Mouse (Mus musculus) limb, embryonic 14.5 days (tissue): Measurements from ENCODE around the gene Cldn14. TPM values are rescaled to one million over a fixed set of nuclear protein-coding genes. Genes with fewer than 3 reads are reported as not detected.
"Not testable (repeated sequence)": the region's sequence is repeated elsewhere in the genome, so short reads cannot be mapped to it uniquely, and the experiment has no call there.

Experiments
- ATAC-seq: fragments of 200-750 bp; cut with Nextera tagmentation; 2 replicates; pipeline ENCODE4 v1.8.0; 2017; ENCODE audit warnings: low read depth, moderate number of reproducible peaks, moderate TSS enrichment; ENCODE audit not compliant: low FRiP score
- DNase-seq: peaks from one replicate; pipeline ENCODE4 v3.0.0-alpha.2; 2015; ENCODE audit warnings: low spot score
- H3K27ac ChIP-seq: fragments of 300-500 bp; sonication (generic); replicated peaks from 2 replicates; pipeline ENCODE4 v1.5.1; 2014; ENCODE audit warnings: low read depth, mild to moderate bottlenecking, low read length, moderate library complexity, mixed read lengths
- H3K27me3 ChIP-seq: fragments of 300-500 bp; sonication (generic); 2 replicates; pipeline ENCODE4 v1.6.1; 2014; ENCODE audit warnings: low read length, mixed read lengths; ENCODE audit not compliant: control insufficient read depth, insufficient read depth
- H3K36me3 ChIP-seq: fragments of 300-500 bp; sonication (generic); 2 replicates; pipeline ENCODE4 v1.6.1; 2014; ENCODE audit warnings: mild to moderate bottlenecking, low read length, moderate library complexity, mixed read lengths; ENCODE audit not compliant: control insufficient read depth, insufficient read depth
- H3K4me1 ChIP-seq: fragments of 300-500 bp; sonication (generic); 2 replicates; pipeline ENCODE4 v1.6.1; 2014; ENCODE audit warnings: antibody characterized with exemption, low read length, mixed read lengths; ENCODE audit not compliant: control insufficient read depth, insufficient read depth
- H3K4me2 ChIP-seq: fragments of 300-500 bp; sonication (generic); replicated peaks from 2 replicates; pipeline ENCODE4 v1.6.1; 2014; ENCODE audit warnings: low read depth, mild to moderate bottlenecking, low read length, moderate library complexity; ENCODE audit not compliant: severe bottlenecking
- H3K4me3 ChIP-seq: fragments of 300-500 bp; sonication (generic); replicated peaks from 2 replicates; pipeline ENCODE4 v1.5.1; 2014; ENCODE audit warnings: low read length
- H3K9ac ChIP-seq: fragments of 300-500 bp; sonication (generic); 2 replicates; pipeline ENCODE4 v1.6.1; 2014; ENCODE audit warnings: mild to moderate bottlenecking, low read depth, low read length, moderate library complexity; ENCODE audit not compliant: severe bottlenecking
- H3K9me3 ChIP-seq: fragments of 300-500 bp; sonication (generic); 2 replicates; pipeline ENCODE4 v1.6.1; 2016; ENCODE audit warnings: low read length; ENCODE audit not compliant: control insufficient read depth
- POLR2A ChIP-seq: fragments of 200-500 bp; IDR thresholded peaks from 2 replicates; pipeline ENCODE4 v1.8.0; 2012; ENCODE audit warnings: inconsistent platforms, mild to moderate bottlenecking, moderate library complexity, borderline replicate concordance; ENCODE audit not compliant: insufficient read depth, insufficient read length; ENCODE audit errors: extremely low read depth
- WGBS: fragments of 180-500 bp; shearing (Covaris S2); extraction: QIAGEN DNeasy Blood & Tissue Kit; methylation state at CpG from one replicate; pipeline ENCODE4 v1.1.7; 2014; 5-methylcytosine and 5-hydroxymethylcytosine counted together
- polyA plus RNA-seq, 2 experiments: library from polyadenylated mRNA; depleted of rRNA in 1 of 2; stranded (reverse) in 1 of 2; unstranded in 1 of 2; fragments of >200 nt; fragmentation: Nextera tagmentation in 1 of 2; extraction: Ambion mirVana in 1 of 2; gene quantifications; 2 replicates each; pipeline versions ENCODE4 v1.2.1 to v1.2.3; 2012 to 2014

Gene Cldn14
- polyA plus RNA-seq, 2 experiments, result not detected

GRCm38 (mm10) chr16:93998895-93999294 lies 9.7 kb downstream of the Cldn14 start:
- Histone ChIP-seq H3K9ac (no peak overlapping the region), H3K4me2 (no peak overlapping the region), H3K9me3 (no peaks in the 10 kb centered on the region), H3K36me3 (no peaks in the 10 kb centered on the region), H3K4me1 (peaks cover 7% of the 10 kb centered on the region), H3K27me3 (no peaks in the 10 kb centered on the region), H3K4me3 (no peak overlapping the region), H3K27ac (no peak overlapping the region)
- 24% methylated on average over 5 of the region's 5 CpGs for WGBS
- TF ChIP-seq POLR2A, result no peak
- ATAC-seq (no peak), DNase-seq (no peak)

DNA sequence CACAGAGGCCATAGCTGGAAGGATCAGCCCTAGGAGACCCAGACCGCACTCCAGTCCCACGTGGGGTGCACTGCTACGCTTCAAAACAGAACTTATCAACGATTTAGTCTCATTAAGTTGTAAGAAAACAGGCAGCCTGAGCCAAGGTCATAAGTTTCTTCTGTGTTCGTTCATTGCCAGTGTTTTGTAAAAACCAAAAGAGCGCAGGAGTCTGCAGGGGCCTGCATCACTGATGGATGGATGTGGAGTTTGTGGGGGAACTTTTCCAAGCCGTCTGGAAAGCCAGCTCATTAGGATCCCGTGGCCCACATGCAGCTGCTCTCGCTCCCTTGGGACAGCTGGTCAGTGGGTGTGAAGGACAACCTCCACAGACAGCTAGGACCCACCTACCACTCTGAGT lies 25.1 kb downstream of the Cldn14 start:
- no peak overlapping the region for H3K9ac ChIP-seq
- H3K36me3 ChIP-seq, result no peaks in the 10 kb centered on the region
- TF ChIP-seq POLR2A, result no peak
- no peak overlapping the region for H3K4me3 ChIP-seq
- ATAC-seq (no peak; the same call in 1 of the 2 replicates), DNase-seq (peak; percentile 23)
- H3K27ac ChIP-seq, result 0 out of 2 replicates have a peak overlapping the region, but pooled peaks have one; percentile 26
- H3K4me1 ChIP-seq, result peaks cover 13% of the 10 kb centered on the region; the same call in 1 of the 2 replicates
- no peaks in the 10 kb centered on the region for H3K9me3 ChIP-seq
- WGBS, result 36% methylated on average over 9 of the region's 9 CpGs
- no peaks in the 10 kb centered on the region for H3K27me3 ChIP-seq
- H3K4me2 ChIP-seq, result no peak overlapping the region

GRCm38 (mm10) chr16:93982341-93982740 lies 26.3 kb downstream of the Cldn14 start:
- Histone ChIP-seq H3K4me3 (no peak overlapping the region), H3K9me3 (no peaks in the 10 kb centered on the region), H3K27me3 (no peaks in the 10 kb centered on the region), H3K27ac (no peak overlapping the region), H3K4me1 (peaks cover 13% of the 10 kb centered on the region; the same call in 1 of the 2 replicates), H3K4me2 (no peak overlapping the region), H3K9ac (no peak overlapping the region), H3K36me3 (no peaks in the 10 kb centered on the region)
- DNase-seq, result no peak
- no peak for ATAC-seq
- TF ChIP-seq POLR2A, result no peak
- 82% methylated on average over 11 of the region's 11 CpGs for WGBS

GRCm38 (mm10) chr16:93981190-93981841 lies 27.3 kb downstream of the Cldn14 start:
- H3K4me1 ChIP-seq, result peaks cover 13% of the 10 kb centered on the region; the same call in 1 of the 2 replicates
- WGBS, result 45% methylated on average over 15 of the region's 15 CpGs
- no peak for TF ChIP-seq POLR2A
- no peaks in the 10 kb centered on the region for H3K27me3 ChIP-seq
- 0 out of 2 replicates have a peak overlapping the region, but pooled peaks have one; percentile 12 for H3K9ac ChIP-seq
- H3K4me2 ChIP-seq, result no peak overlapping the region
- H3K9me3 ChIP-seq, result no peaks in the 10 kb centered on the region
- no peak overlapping the region for H3K4me3 ChIP-seq
- DNase-seq (no peak), ATAC-seq (no peak)
- no peak overlapping the region for H3K27ac ChIP-seq
- H3K36me3 ChIP-seq, result no peaks in the 10 kb centered on the region

DNA sequence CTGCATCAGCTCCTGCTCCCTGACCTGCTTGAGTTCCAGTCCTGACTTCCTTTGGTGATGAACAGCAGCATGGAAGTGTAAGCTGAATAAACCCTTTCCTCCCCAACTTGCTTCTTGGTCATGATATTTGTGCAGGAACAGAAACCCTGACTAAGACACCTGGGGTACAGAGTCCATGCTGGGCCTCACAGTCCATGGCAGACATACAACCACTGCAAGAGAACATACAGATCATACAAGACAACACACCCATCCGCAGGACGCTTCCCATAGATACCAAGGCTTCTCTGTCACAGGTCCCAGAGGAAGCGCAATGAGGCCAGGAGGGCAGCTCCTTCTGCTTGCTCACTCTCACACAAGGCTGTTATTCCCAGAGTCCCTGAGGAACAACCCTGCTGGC lies 28.3 kb downstream of the Cldn14 start:
- not testable (repeated sequence) for H3K36me3 ChIP-seq, H3K27ac ChIP-seq, H3K9me3 ChIP-seq, ATAC-seq, DNase-seq, H3K9ac ChIP-seq, H3K4me3 ChIP-seq, H3K4me2 ChIP-seq, H3K27me3 ChIP-seq
- WGBS, result 95% methylated on average over 3 of the region's 3 CpGs
- peaks cover 13% of the 10 kb centered on the region; the same call in 1 of the 2 replicates for H3K4me1 ChIP-seq

DNA sequence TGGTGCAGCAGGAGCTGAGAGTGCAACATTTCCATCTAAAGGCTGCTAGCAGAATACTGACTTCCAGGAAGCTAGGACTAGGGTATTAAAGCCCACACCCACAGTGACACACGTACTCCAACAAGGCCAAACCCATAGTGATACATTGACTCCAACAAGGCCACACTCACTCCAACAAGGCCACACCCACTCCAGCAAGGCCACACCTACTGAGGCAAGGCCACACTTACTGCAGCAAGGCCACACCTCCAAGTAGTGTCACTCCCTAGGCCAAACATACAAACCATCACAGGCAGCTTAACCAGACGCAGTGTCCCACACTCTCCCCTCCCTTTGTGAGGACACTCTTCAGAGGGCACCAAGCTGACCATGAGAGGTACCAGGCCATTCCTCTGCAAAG lies 29.3 kb downstream of the Cldn14 start:
- WGBS, result 83% methylated on average over 2 of the region's 2 CpGs
- H3K36me3 ChIP-seq, result no peaks in the 10 kb centered on the region
- H3K27me3 ChIP-seq, result no peaks in the 10 kb centered on the region
- no peak overlapping the region for H3K4me3 ChIP-seq
- peaks cover 13% of the 10 kb centered on the region; the same call in 1 of the 2 replicates for H3K4me1 ChIP-seq
- DNase-seq (no peak), ATAC-seq (no peak)
- no peaks in the 10 kb centered on the region for H3K9me3 ChIP-seq
- TF ChIP-seq POLR2A, result no peak
- no peak overlapping the region for H3K27ac ChIP-seq
- no peak overlapping the region for H3K9ac ChIP-seq
- H3K4me2 ChIP-seq, result no peak overlapping the region
